Mouse (Mus musculus): ENCODE measurements around the gene Gpx4.

DNA sequence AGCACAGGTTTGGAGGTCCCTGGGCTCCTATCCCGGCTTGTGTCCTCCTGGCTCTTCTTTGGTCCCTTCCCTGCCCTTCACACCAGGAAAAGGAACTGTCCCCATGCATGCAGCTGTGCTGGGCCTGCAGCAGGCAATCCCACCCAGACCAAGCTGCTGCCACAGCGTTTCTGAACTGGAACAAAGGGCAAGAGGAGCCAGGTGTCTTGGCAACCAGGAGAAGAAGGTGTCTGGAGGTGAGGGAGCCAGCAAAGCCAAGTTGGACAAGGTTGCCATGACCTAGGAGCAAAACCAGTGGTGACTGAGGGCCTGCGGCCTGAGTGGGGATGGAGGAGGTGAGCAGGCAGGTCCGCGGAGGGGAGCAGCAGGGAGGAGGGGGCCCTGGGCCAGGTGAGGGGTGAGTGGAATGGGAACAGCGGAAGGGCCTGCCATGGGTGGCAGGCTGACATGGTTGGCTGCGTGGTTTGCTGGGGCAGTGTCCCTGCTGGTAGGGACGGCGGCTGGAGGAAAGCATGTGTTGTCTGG is at the start of gene Gpx4:
- TF ChIP-seq TCF12 (IDR thresholded peaks at IDR 0.05; ENCODE audit: insufficient read depth, poor library complexity, severe bottlenecking) (no peak), POLR2A (IDR thresholded peaks at IDR 0.05; ENCODE audit: insufficient read length, low read depth) (no peak), USF1 (IDR thresholded peaks at IDR 0.05; ENCODE audit: low read depth) (no peak), MYOG (IDR thresholded peaks at IDR 0.05; ENCODE audit: control insufficient read depth in 1 of 3, insufficient read depth in 1 of 3, insufficient read length in 2 of 3, low read depth in 2 of 3) (no peak), MYOD1 (IDR thresholded peaks at IDR 0.05; ENCODE audit: control insufficient read depth in 1 of 3, insufficient read length in 2 of 3, low read depth in 2 of 3) (no peak), CEBPB (IDR thresholded peaks at IDR 0.05; ENCODE audit: insufficient read depth, poor library complexity, severe bottlenecking) (no peak), MAX (IDR thresholded peaks at IDR 0.05; ENCODE audit: low read depth) (no peak), SRF (IDR thresholded peaks at IDR 0.05; ENCODE audit: control insufficient read depth, insufficient read length, low read depth) (no peak), POLR2AphosphoS2 (IDR thresholded peaks at IDR 0.05; ENCODE audit: insufficient read length, low read depth) (no peak), E2F4 (IDR thresholded peaks at IDR 0.05; ENCODE audit: insufficient read depth) (no peak)
